Mouse (Mus musculus) heart, adult 2 months (tissue): ENCODE data around the gene Taf1d.

Experiments
- CTCF ChIP-seq: fragments of 200-600 bp; IDR thresholded peaks from 2 replicates; pipeline ENCODE4 v1.8.1; 2022; ENCODE audit warnings: antibody characterized with exemption, mild to moderate bottlenecking, moderate library complexity
- EP300 ChIP-seq: fragments of 200-500 bp; IDR thresholded peaks from 2 replicates; pipeline ENCODE4 v1.6.1; 2011; ENCODE audit warnings: low read depth, low read length, control low read depth; ENCODE audit not compliant: insufficient read depth
- POLR2A ChIP-seq: fragments of 200-500 bp; IDR thresholded peaks from 2 replicates; pipeline ENCODE4 v1.6.1; 2011; ENCODE audit warnings: mild to moderate bottlenecking, low read depth, low read length, control low read depth; ENCODE audit not compliant: insufficient read depth

DNA sequence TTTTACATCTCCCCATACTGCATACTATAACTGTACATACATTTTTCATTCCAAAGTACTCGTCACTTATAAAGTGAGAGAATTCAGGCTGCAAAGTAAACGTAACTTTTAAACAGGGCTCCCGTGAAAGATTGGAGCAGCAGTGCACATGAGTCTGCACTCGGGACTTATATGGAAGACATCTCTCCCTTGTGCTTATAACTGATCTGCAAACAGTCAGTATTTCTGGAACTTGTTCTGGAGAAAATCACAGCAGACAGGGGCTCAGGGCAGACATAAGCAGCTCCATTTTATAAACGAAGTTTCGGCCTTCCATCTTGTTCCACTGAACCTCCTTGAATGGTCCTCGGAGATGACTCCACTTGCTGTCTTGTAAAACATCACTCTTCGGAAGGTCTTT lies 44.0 kb upstream of the Taf1d start:
- no peak for TF ChIP-seq POLR2A
- no peak for TF ChIP-seq CTCF
- TF ChIP-seq EP300, result no peak
